Mouse (Mus musculus) liver, embryonic 12.5 days (tissue): ENCODE data around the gene Il10. TPM values are rescaled to one million over a fixed set of nuclear protein-coding genes. Genes with fewer than 3 reads are reported as not detected.
A peak's percentile ranks its signal among the peaks of the same experiment; 100 is the strongest.

Source experiments
- ATAC-seq: fragments of 200-750 bp; cut with Nextera tagmentation; 2 replicates; pipeline ENCODE4 v1.8.0; 2017; ENCODE audit warnings: moderate number of reproducible peaks, mild to moderate bottlenecking, moderate library complexity
- H3K27ac ChIP-seq: fragments of 300-500 bp; sonication (generic); 2 replicates; pipeline ENCODE4 v1.5.1; 2016; ENCODE audit warnings: mild to moderate bottlenecking
- H3K27me3 ChIP-seq: fragments of 300-500 bp; sonication (generic); replicated peaks from 2 replicates; pipeline ENCODE4 v1.6.1; 2016; ENCODE audit warnings: mild to moderate bottlenecking, moderate library complexity
- H3K36me3 ChIP-seq: fragments of 300-500 bp; sonication (generic); 2 replicates; pipeline ENCODE4 v1.6.1; 2016; ENCODE audit warnings: mild to moderate bottlenecking, moderate library complexity
- H3K4me1 ChIP-seq: fragments of 300-500 bp; sonication (generic); 2 replicates; pipeline ENCODE4 v1.6.1; 2016
- H3K4me2 ChIP-seq: fragments of 300-500 bp; sonication (generic); 2 replicates; pipeline ENCODE4 v1.6.1; 2016; ENCODE audit warnings: mild to moderate bottlenecking, moderate library complexity
- H3K4me3 ChIP-seq: fragments of 300-500 bp; sonication (generic); 2 replicates; pipeline ENCODE4 v1.5.1; 2016; ENCODE audit warnings: mild to moderate bottlenecking, moderate library complexity
- H3K9ac ChIP-seq: fragments of 300-500 bp; sonication (generic); 2 replicates; pipeline ENCODE4 v1.6.1; 2016; ENCODE audit warnings: mild to moderate bottlenecking, moderate library complexity
- H3K9me3 ChIP-seq: fragments of 300-500 bp; sonication (generic); replicated peaks from 2 replicates; pipeline ENCODE4 v1.6.1; 2016; ENCODE audit warnings: mild to moderate bottlenecking, moderate library complexity
- WGBS: fragments of 180-500 bp; shearing (Covaris S2); methylation state at CpG from one replicate; pipeline ENCODE4 v1.1.7; 2016; ENCODE audit not compliant: insufficient replicate concordance; 5-methylcytosine and 5-hydroxymethylcytosine counted together
- polyA plus RNA-seq: library from polyadenylated mRNA; unstranded; fragments of >200 nt; fragmentation: Nextera tagmentation; extraction: Ambion mirVana; gene quantifications from 2 replicates; pipeline ENCODE4 v1.2.1, GENCODE M21; 2016

Il10 gene
- polyA plus RNA-seq, 1 experiment from 2014 or later: not detected

DNA sequence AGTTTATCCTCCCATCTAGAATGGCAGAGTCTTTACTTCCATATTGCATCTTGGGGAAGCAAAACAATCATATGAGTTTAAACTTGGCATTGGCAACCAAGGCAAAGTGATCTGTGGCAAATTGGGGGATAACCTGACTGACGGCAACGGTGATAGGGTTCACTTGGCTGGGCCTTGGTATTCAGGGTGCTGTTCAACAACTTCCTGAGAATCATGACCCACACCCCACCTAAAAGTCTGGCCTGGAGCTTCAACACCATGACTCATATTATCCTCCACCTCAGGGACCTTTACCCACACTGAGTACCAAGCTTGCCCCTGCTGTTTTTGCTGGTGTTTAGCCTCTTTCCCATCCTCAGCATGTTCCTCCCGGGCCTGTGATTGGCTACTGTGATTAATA, 19.3 kb upstream of the Il10 start:
- no peaks in the 10 kb centered on the region for H3K9me3 ChIP-seq
- H3K27ac ChIP-seq: no peak overlapping the region
- no peak overlapping the region for H3K9ac ChIP-seq
- no peaks in the 10 kb centered on the region for H3K27me3 ChIP-seq
- 65% methylated on average over 3 of the region's 3 CpGs for WGBS
- no peaks in the 10 kb centered on the region for H3K4me1 ChIP-seq
- no peak for ATAC-seq
- no peak overlapping the region for H3K4me3 ChIP-seq
- no peak overlapping the region for H3K4me2 ChIP-seq
- no peaks in the 10 kb centered on the region for H3K36me3 ChIP-seq

DNA sequence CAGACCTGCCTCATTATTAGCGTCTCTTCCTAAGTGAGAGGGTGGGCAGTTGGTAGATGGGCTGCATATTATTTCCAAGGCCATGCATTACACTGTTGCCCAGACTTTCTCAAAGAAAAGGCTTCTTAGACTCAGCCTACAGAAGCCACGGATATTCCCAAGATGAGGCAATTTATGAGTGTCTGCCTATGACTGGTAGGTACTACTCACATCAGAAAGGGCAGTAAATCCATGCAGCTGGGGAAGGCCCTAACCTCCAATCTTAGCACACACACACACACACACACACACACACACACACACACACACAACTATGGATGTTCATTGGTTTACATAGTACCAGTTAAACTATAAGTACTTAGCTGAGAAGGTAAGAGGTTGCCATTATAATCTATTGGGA, 17.1 kb upstream of the Il10 start:
- no peaks in the 10 kb centered on the region for H3K4me1 ChIP-seq

DNA sequence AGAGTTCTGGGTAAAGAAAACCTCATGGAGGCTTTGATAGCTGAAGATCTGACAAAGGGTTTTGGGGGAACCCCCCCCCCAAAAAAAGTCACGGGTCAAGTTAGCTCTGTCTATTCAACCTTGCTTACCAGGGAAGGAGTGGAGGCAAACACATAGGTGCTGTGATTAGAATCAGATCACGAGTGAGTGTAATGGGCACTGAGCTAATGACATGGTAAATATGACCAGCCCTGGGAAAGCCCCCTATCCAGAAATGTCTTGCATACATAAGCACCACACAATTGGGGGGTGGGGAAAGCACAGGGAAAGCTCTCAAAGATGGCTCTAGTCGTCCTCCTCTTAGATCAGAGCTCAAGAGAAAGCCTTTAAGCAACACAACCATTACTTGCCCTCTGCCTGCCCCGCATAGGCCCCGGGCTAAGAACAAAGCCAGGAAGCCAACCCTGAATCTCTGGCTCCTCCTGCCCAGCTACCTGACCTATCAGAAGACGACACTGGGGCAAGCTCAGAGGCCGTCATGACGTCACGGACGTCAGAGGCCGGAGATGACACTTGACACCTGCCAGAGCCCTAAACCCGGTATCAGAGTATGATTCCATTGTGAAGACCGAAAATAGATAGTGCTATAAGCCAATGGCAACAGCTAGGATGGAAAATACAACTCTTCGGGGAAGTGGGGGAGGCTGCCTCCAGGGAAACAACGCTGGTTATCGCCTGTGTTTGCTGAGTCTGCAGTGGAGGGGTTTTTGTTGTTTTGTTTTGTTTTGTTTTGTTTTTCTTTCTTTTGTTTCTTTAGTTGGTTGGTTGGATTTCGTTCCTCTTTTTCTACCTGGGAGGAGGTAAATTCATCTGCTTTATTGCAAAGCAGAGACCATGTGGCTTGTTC, 16.4 kb upstream of the Il10 start:
- Histone ChIP-seq H3K9me3 (no peaks in the 10 kb centered on the region), H3K4me1 (no peaks in the 10 kb centered on the region), H3K27ac (no peak overlapping the region), H3K9ac (no peak overlapping the region), H3K4me2 (peak overlapping the region; percentile 17), H3K4me3 (no peak overlapping the region), H3K27me3 (no peaks in the 10 kb centered on the region), H3K36me3 (no peaks in the 10 kb centered on the region)
- peak; percentile 57 for ATAC-seq
- 43% methylated on average over 17 of the region's 17 CpGs for WGBS

More for the DNA sequence above, 17.1 kb upstream of the Il10 start:
- H3K9me3 ChIP-seq: no peaks in the 10 kb centered on the region
- no peak overlapping the region for H3K9ac ChIP-seq
- no peaks in the 10 kb centered on the region for H3K27me3 ChIP-seq
- ATAC-seq: no peak
- no peak overlapping the region for H3K4me2 ChIP-seq
- no peak overlapping the region for H3K27ac ChIP-seq
- no peak overlapping the region for H3K4me3 ChIP-seq
- H3K36me3 ChIP-seq: no peaks in the 10 kb centered on the region
- WGBS: 72% methylated on average over 2 of the region's 2 CpGs

DNA sequence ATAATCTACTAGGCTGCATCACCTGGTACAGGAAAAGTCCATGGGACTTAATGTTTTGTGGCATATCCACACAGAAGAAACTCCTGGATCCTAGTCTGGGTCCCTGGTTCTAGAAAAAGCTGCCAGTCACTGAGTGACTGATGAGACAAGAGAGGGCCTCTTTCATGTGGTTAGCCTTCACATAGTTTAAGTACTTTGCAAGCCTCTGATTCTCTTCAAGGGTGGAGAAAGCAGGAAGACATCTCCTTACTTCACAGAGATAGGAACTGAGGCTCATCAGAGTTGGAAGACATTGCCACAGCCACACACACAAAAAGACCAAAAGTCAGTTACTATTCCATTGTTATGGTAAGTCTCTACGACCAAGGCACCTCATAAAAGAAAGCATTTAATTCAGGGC, 13.6 kb upstream of the Il10 start:
- WGBS: 35% methylated on average over 1 of the region's 1 CpGs
- no peak overlapping the region for H3K27ac ChIP-seq
- no peak overlapping the region for H3K9ac ChIP-seq
- no peak for ATAC-seq
- H3K27me3 ChIP-seq: no peaks in the 10 kb centered on the region
- no peaks in the 10 kb centered on the region for H3K36me3 ChIP-seq
- H3K4me1 ChIP-seq: peaks cover 14% of the 10 kb centered on the region
- no peak overlapping the region for H3K4me2 ChIP-seq
- H3K9me3 ChIP-seq: no peaks in the 10 kb centered on the region
- H3K4me3 ChIP-seq: no peak overlapping the region

DNA sequence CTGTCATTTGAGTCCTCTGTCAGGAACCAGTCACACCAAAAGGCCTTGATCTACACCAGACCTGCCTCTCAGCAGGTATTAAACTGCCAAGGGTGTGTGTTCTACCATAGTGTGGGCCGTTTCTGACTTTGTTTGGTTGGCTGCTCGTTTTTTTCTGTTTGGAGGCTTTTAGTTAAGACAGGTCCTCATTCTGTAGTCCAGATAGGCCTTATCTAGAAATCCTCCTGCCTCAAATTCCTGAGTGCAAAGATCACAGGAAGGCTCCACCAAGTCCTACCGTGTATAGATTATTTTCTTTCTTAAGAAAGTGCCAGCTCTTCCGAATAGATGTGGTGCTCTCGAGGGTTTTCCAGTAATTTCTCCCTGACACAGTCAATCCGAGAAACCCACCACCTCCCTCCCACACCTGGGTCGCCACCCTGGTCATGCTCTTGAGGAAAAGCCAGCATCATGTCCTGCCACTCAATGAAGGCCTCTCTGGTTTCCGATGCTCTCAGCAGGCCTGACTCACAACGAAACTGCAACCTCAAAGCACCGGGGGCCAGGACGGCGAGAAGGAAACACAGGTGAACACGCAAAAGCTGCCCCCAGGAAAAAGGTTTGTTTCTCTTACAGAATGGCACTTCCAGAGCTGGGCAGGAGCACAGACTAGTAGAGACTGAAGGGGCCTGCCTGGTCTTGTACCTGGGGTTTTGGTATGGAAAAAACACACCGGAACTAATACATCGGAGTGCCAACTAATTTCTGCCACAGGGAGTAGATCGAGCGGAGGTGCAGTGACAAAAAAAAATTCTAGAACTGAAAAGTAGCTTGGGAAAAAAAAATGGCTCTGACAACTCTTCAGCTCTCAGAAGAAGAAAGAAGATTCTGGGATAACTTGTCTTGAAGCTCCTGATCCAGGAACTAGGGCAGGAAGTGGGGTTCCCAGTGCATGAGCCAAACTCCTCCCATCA, 9.2 kb upstream of the Il10 start:
- Histone ChIP-seq H3K27me3 (no peaks in the 10 kb centered on the region), H3K4me1 (peaks cover 19% of the 10 kb centered on the region), H3K36me3 (no peaks in the 10 kb centered on the region), H3K4me3 (no peak overlapping the region), H3K4me2 (no peak overlapping the region), H3K9me3 (no peaks in the 10 kb centered on the region), H3K9ac (no peak overlapping the region), H3K27ac (no peak overlapping the region)
- WGBS: 54% methylated on average over 17 of the region's 17 CpGs
- peak; percentile 60 for ATAC-seq

DNA sequence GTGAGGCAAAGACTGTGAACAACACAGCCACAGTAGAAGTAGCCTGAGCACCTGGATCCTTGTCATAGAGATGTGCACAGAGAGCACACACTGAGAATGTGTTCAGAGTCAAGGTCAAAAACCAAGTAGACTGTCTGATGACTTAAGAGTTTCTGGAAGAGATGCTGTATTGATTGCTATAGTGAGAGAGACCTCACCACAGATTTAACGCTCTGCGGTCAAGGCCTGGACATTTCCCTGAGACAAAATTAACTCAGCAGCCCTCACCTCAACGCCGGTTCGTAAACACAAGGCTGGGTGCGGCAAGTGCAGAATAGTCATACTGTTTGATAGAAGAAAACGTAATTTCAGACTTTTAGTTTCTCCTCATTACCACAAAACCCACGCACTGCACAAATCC, 7.2 kb upstream of the Il10 start:
- Histone ChIP-seq H3K9me3 (no peaks in the 10 kb centered on the region), H3K9ac (no peak overlapping the region), H3K27ac (no peak overlapping the region), H3K4me1 (peaks cover 19% of the 10 kb centered on the region), H3K36me3 (no peaks in the 10 kb centered on the region), H3K4me3 (no peak overlapping the region), H3K4me2 (no peak overlapping the region), H3K27me3 (0 out of 2 replicates have a peak, but pooled peaks cover 2% of the 10 kb centered on the region)
- 83% methylated on average over 8 of the region's 8 CpGs for WGBS
- no peak for ATAC-seq

DNA sequence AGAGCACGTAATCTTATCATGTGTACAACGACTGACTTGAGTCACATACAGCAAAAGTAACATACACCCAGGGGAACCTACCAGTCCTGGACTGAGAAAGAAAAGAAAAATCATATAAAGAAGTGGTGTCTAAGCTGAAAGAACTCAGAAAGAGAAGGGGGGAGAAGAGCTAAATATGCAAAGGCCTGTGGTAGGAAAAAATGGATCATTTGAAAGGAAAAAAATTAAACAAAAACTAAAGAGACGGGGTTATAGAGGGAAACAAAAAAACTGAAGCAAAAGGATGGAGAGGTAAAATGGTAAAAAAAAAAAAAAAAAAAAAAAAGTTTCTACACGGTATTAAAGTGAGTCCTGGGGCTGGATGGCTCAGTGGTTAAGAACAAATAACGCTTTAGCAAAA, 5.7 kb upstream of the Il10 start:
- Histone ChIP-seq H3K27ac (no peak overlapping the region), H3K9ac (no peak overlapping the region), H3K4me3 (no peak overlapping the region), H3K27me3 (0 out of 2 replicates have a peak, but pooled peaks cover 2% of the 10 kb centered on the region), H3K36me3 (no peaks in the 10 kb centered on the region), H3K4me2 (no peak overlapping the region), H3K4me1 (peaks cover 19% of the 10 kb centered on the region), H3K9me3 (no peaks in the 10 kb centered on the region)
- 73% methylated on average over 5 of the region's 5 CpGs for WGBS
- ATAC-seq: no peak

DNA sequence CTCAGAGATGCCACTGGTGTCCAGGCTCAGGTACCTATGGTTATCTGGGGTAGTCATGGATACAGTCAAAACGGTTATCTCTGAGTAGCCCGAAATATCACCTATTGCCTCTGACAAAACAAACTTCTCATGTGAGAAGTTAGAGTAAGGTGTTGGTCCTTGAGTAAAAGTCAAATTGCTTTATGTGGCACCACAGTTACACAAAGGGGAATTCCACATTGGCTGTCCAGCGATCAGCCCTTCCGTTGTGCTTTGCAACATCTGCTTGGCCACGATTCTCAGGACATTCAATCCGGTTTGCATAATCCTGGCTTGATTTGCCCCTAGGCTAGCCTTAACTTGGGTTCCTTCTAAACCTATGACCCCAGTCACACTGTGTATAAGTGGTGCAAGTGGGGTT, 4.4 kb upstream of the Il10 start:
- Histone ChIP-seq H3K27me3 (peaks cover 9% of the 10 kb centered on the region), H3K27ac (no peak overlapping the region), H3K4me2 (no peak overlapping the region), H3K9ac (no peak overlapping the region), H3K9me3 (no peaks in the 10 kb centered on the region), H3K4me3 (no peak overlapping the region), H3K4me1 (peaks cover 13% of the 10 kb centered on the region), H3K36me3 (no peaks in the 10 kb centered on the region)
- WGBS: 80% methylated on average over 6 of the region's 6 CpGs
- no peak for ATAC-seq

DNA sequence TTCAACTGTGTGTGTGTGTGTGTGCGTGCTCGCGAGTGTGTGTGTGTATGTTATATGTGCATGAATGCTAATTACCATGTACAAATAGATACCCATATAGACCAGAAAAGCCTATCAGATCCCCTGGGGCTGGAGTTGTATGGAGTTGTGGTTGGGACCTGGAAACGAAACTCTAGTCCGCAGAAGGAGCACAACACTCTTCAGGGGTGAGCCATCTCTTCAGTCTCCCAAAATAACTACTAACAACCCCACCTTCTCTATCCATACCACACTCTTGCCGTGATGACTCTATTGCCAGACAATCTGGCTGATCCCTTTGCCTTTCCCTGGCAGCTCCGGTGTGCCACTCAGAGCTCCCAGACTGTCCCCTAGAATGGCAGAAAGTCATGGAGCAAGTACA, 3.8 kb upstream of the Il10 start:
- Histone ChIP-seq H3K9ac (no peak overlapping the region), H3K4me2 (no peak overlapping the region), H3K4me3 (no peak overlapping the region), H3K4me1 (peaks cover 7% of the 10 kb centered on the region; the same call in 1 of the 2 replicates), H3K9me3 (no peaks in the 10 kb centered on the region), H3K27me3 (peaks cover 15% of the 10 kb centered on the region), H3K36me3 (no peaks in the 10 kb centered on the region), H3K27ac (no peak overlapping the region)
- 74% methylated on average over 7 of the region's 7 CpGs for WGBS
- ATAC-seq: no peak

DNA sequence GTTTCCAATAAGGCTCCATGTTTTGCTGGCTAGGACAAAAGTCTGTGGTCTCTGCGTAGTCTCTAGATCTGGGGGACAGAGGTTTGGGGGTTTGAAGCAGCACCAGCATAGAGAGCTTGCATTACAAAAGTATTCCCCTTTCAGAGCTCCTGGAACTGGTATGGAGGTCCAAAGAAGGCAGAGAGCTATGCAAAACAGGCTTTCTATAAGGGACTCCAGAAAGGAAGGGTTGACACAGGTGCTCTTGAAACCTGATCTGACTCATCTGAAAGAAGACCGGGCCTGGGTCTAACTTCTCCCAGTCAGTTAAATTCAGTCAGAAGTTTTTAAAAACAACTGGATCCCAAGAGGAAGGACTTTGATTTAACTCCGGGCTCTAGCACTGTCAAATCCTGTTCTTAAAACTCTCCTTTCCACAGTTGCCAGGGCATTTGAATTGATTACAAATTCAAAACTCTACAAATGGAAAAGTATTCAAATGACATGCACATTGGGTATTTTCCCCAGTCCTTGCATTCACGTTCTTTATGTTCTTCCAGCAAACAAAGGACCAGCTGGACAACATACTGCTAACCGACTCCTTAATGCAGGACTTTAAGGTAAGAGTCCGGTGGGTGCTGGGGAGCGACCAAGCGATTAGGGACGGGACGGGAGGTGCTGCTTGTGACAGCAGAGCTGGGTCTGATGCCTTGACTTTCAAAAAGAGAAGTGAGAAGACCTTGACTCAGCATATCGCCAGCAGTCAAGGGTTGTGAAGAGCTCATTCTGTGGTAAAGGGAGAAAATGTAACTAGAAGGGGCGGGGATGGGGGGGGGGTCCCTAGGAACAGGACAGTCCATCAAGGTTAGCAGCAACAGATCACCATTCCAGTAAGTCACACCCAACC, 1.0 kb downstream of the Il10 start:
- Histone ChIP-seq H3K27me3 (peaks cover 35% of the 10 kb centered on the region), H3K4me1 (peaks cover 7% of the 10 kb centered on the region), H3K4me3 (no peak overlapping the region), H3K36me3 (no peaks in the 10 kb centered on the region), H3K27ac (no peak overlapping the region), H3K9me3 (no peaks in the 10 kb centered on the region), H3K4me2 (no peak overlapping the region), H3K9ac (no peak overlapping the region)
- no peak for ATAC-seq
- 26% methylated on average over 12 of the region's 12 CpGs for WGBS

DNA sequence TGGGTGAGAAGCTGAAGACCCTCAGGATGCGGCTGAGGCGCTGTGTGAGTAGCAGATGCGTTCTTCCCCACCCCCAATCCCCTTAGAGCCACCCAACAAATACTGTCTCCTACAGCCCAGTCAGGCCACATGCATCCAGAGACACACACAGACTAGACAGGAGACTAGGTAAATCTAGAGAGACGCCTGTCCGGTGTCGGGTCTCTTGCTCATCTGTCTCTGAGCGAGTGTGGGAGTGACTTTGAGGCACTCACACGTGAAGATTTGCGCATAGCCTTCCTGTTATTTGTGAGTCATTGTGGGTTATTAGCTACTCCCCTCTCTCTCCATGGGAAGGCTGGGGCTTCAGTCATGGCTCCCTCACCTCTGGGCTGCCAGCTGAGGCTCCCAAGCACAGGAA, 1.8 kb downstream of the Il10 start:
- Histone ChIP-seq H3K4me1 (peaks cover 15% of the 10 kb centered on the region), H3K4me3 (no peak overlapping the region), H3K9ac (no peak overlapping the region), H3K27me3 (peaks cover 35% of the 10 kb centered on the region), H3K9me3 (no peaks in the 10 kb centered on the region), H3K36me3 (no peaks in the 10 kb centered on the region), H3K27ac (no peak overlapping the region), H3K4me2 (no peak overlapping the region)
- no peak for ATAC-seq
- WGBS: 47% methylated on average over 9 of the region's 9 CpGs
